Mouse (Mus musculus) midbrain, postnatal 0 days (tissue): ENCODE measurements at regions not wholly inside any gene's neighbourhood (a gene's known extent, or its start where the extent isn't known, plus 50 kb on each side); places are given as distances from the start of the nearest gene placed in this dataset.

Experiments
- ATAC-seq: fragments of 200-750 bp; cut with Nextera tagmentation; 2 replicates; pipeline ENCODE4 v1.8.0; 2017; ENCODE audit warnings: moderate number of reproducible peaks, mild to moderate bottlenecking, moderate TSS enrichment, moderate library complexity; ENCODE audit not compliant: low FRiP score
- DNase-seq: peaks from one replicate; pipeline ENCODE4 v3.0.0-alpha.2; 2015; ENCODE audit warnings: low spot score
- H3K27ac ChIP-seq: fragments of 300-500 bp; sonication (generic); 2 replicates; pipeline ENCODE4 v1.5.1; 2014; ENCODE audit warnings: low read depth, mild to moderate bottlenecking, low read length, mixed read lengths
- H3K27me3 ChIP-seq: fragments of 300-500 bp; sonication (generic); 2 replicates; pipeline ENCODE4 v1.6.1; 2014; ENCODE audit warnings: low read length, control low read depth, mixed read lengths; ENCODE audit not compliant: insufficient read depth
- H3K36me3 ChIP-seq: fragments of 300-500 bp; sonication (generic); 2 replicates; pipeline ENCODE4 v1.6.1; 2014; ENCODE audit warnings: low read length, control low read depth, mixed read lengths; ENCODE audit not compliant: insufficient read depth
- H3K4me1 ChIP-seq: fragments of 300-500 bp; sonication (generic); 2 replicates; pipeline ENCODE4 v1.6.1; 2014; ENCODE audit warnings: mild to moderate bottlenecking, control low read depth, antibody characterized with exemption, low read length, mixed read lengths; ENCODE audit not compliant: insufficient read depth
- H3K4me2 ChIP-seq: fragments of 300-500 bp; sonication (generic); 2 replicates; pipeline ENCODE4 v1.6.1; 2014; ENCODE audit warnings: low read depth, mild to moderate bottlenecking, low read length, mixed read lengths; ENCODE audit not compliant: poor library complexity, severe bottlenecking
- H3K4me3 ChIP-seq: fragments of 300-500 bp; sonication (generic); 2 replicates; pipeline ENCODE4 v1.5.1; 2014; ENCODE audit warnings: low read depth, mild to moderate bottlenecking, low read length, moderate library complexity
- H3K9ac ChIP-seq: fragments of 300-500 bp; sonication (generic); replicated peaks from 2 replicates; pipeline ENCODE4 v1.6.1; 2014; ENCODE audit warnings: mild to moderate bottlenecking, low read length, moderate library complexity, mixed read lengths; ENCODE audit not compliant: poor library complexity, severe bottlenecking
- H3K9me3 ChIP-seq: fragments of 300-500 bp; sonication (generic); 2 replicates; pipeline ENCODE4 v1.6.1; 2016; ENCODE audit warnings: low read length, control low read depth
- CTCF ChIP-seq: IDR thresholded peaks from 2 replicates; pipeline ENCODE4 v1.5.1; 2016; ENCODE audit warnings: antibody characterized with exemption, mild to moderate bottlenecking
- WGBS: fragments of 180-500 bp; shearing (Covaris S2); extraction: QIAGEN DNeasy Blood & Tissue Kit; methylation state at CpG from one replicate; pipeline ENCODE4 v1.1.7; 2014; 5-methylcytosine and 5-hydroxymethylcytosine counted together

- H3K4me1 ChIP-seq: no peaks in the 10 kb centered on the region
- no peak overlapping the region for H3K4me2 ChIP-seq
- no peak for DNase-seq
- WGBS: 97% methylated on average over 5 of the region's 5 CpGs
- H3K27ac ChIP-seq: no peak overlapping the region
- H3K9me3 ChIP-seq: no peaks in the 10 kb centered on the region
- H3K9ac ChIP-seq: no peak overlapping the region
- TF ChIP-seq CTCF: no peak
- no peaks in the 10 kb centered on the region for H3K36me3 ChIP-seq
- H3K27me3 ChIP-seq: no peaks in the 10 kb centered on the region
- ATAC-seq: no peak
- no peak overlapping the region for H3K4me3 ChIP-seq
These were observed 277.7 kb downstream of the Tbc1d1 start for GRCm38 (mm10) chr5:64433786-64434185.

GRCm38 (mm10) chr5:64435491-64435890, 279.4 kb downstream of the Tbc1d1 start:
- Histone ChIP-seq H3K9me3 (no peaks in the 10 kb centered on the region), H3K4me3 (no peak overlapping the region), H3K4me1 (no peaks in the 10 kb centered on the region), H3K27ac (no peak overlapping the region), H3K36me3 (no peaks in the 10 kb centered on the region), H3K27me3 (no peaks in the 10 kb centered on the region), H3K4me2 (no peak overlapping the region), H3K9ac (no peak overlapping the region)
- DNase-seq (no peak), ATAC-seq (no peak)
- WGBS: 76% methylated on average over 3 of the region's 3 CpGs
- no peak for TF ChIP-seq CTCF

- 93% methylated on average over 2 of the region's 2 CpGs for WGBS
- Histone ChIP-seq H3K9ac (no peak overlapping the region), H3K27me3 (no peaks in the 10 kb centered on the region), H3K9me3 (no peaks in the 10 kb centered on the region), H3K4me1 (no peaks in the 10 kb centered on the region), H3K36me3 (no peaks in the 10 kb centered on the region), H3K4me2 (no peak overlapping the region), H3K27ac (no peak overlapping the region), H3K4me3 (no peak overlapping the region)
- TF ChIP-seq CTCF: no peak
- ATAC-seq: no peak
- DNase-seq: no peak
These were observed 279.9 kb downstream of the Tbc1d1 start for GRCm38 (mm10) chr5:64435958-64436357.

- no peak for TF ChIP-seq CTCF
- no peaks in the 10 kb centered on the region for H3K36me3 ChIP-seq
- H3K4me3 ChIP-seq: no peak overlapping the region
- ATAC-seq (no peak), DNase-seq (no peak)
- H3K9me3 ChIP-seq: no peaks in the 10 kb centered on the region
- H3K9ac ChIP-seq: no peak overlapping the region
- no peak overlapping the region for H3K4me2 ChIP-seq
- 78% methylated on average over 5 of the region's 5 CpGs for WGBS
- H3K27me3 ChIP-seq: no peaks in the 10 kb centered on the region
- H3K27ac ChIP-seq: no peak overlapping the region
- H3K4me1 ChIP-seq: no peaks in the 10 kb centered on the region
These were observed 281.6 kb downstream of the Tbc1d1 start for GRCm38 (mm10) chr5:64437720-64438119.

GRCm38 (mm10) chr5:64438446-64439134, 282.5 kb downstream of the Tbc1d1 start:
- no peaks in the 10 kb centered on the region for H3K27me3 ChIP-seq
- H3K9me3 ChIP-seq: no peaks in the 10 kb centered on the region
- no peak overlapping the region for H3K4me2 ChIP-seq
- WGBS: 78% methylated on average over 13 of the region's 13 CpGs
- H3K36me3 ChIP-seq: no peaks in the 10 kb centered on the region
- H3K9ac ChIP-seq: no peak overlapping the region
- DNase-seq (no peak), ATAC-seq (no peak)
- H3K4me3 ChIP-seq: no peak overlapping the region
- no peak overlapping the region for H3K27ac ChIP-seq
- no peaks in the 10 kb centered on the region for H3K4me1 ChIP-seq
- TF ChIP-seq CTCF: no peak

- H3K27ac ChIP-seq: no peak overlapping the region
- no peak overlapping the region for H3K4me3 ChIP-seq
- H3K9me3 ChIP-seq: no peaks in the 10 kb centered on the region
- ATAC-seq (no peak), DNase-seq (no peak)
- no peaks in the 10 kb centered on the region for H3K4me1 ChIP-seq
- H3K9ac ChIP-seq: no peak overlapping the region
- H3K36me3 ChIP-seq: no peaks in the 10 kb centered on the region
- no peak overlapping the region for H3K4me2 ChIP-seq
- TF ChIP-seq CTCF: no peak
- WGBS: 88% methylated on average over 4 of the region's 4 CpGs
- H3K27me3 ChIP-seq: no peaks in the 10 kb centered on the region
These were observed 291.7 kb downstream of the Tbc1d1 start for GRCm38 (mm10) chr5:64447847-64448246.
